Mouse (Mus musculus): ENCODE data around the gene Olfr652. TPM values are rescaled to one million over a fixed set of nuclear protein-coding genes. Genes with fewer than 3 reads are reported as not detected.

The Olfr652 gene
- not detected in 2 replicates for polyA plus RNA-seq (2015; fragmentation: Nextera tagmentation; extraction: Ambion mirVana)

- H3K9ac ChIP-seq (replicated peaks) = no peak within 1 kb of the TSS
- H3K4me3 ChIP-seq (replicated peaks) = no peak within 1 kb of the TSS
- no peaks in the 10 kb centered on the region for H3K4me1 ChIP-seq
- no peak within 1 kb of the TSS for H3K27ac ChIP-seq (replicated peaks)
- H3K36me3 ChIP-seq = no peaks in the 10 kb centered on the region
- ATAC-seq (ENCODE audit: low FRiP score) = no peak
- H3K9me3 ChIP-seq (replicated peaks) = no peaks in the 10 kb centered on the region
- H3K4me2 ChIP-seq = no peak within 1 kb of the TSS
- H3K27me3 ChIP-seq (replicated peaks) = no peaks in the 10 kb centered on the region
Measured at GRCm38 (mm10) chr7:104560601-104561000, at the start of gene Olfr652. Olfr652 (plus strand) TSS chr7:104560901.

- H3K9me3 ChIP-seq (replicated peaks) = no peaks in the 10 kb centered on the region
- H3K9ac ChIP-seq (replicated peaks) = no peak within 1 kb of the TSS
- no peak within 1 kb of the TSS for H3K4me2 ChIP-seq
- H3K36me3 ChIP-seq = no peaks in the 10 kb centered on the region
- no peaks in the 10 kb centered on the region for H3K4me1 ChIP-seq
- H3K27ac ChIP-seq (replicated peaks) = no peak within 1 kb of the TSS
- H3K27me3 ChIP-seq (replicated peaks) = no peaks in the 10 kb centered on the region
- ATAC-seq (ENCODE audit: low FRiP score) = no peak
- 79% methylated on average over 5 of the region's 5 CpGs for WGBS
- no peak within 1 kb of the TSS for H3K4me3 ChIP-seq (replicated peaks)
Measured at GRCm38 (mm10) chr7:104549833-104550232, 10.9 kb upstream of the Olfr652 start, which contains the start of gene Olfr651. Olfr651 (plus strand) TSS chr7:104550133.

GRCm38 (mm10) chr7:104552700-104553099 is 8.0 kb upstream of the Olfr652 start:
- H3K27me3 ChIP-seq (replicated peaks) = no peaks in the 10 kb centered on the region
- no peak overlapping the region for H3K9ac ChIP-seq (replicated peaks)
- H3K4me3 ChIP-seq (replicated peaks) = no peak overlapping the region
- no peaks in the 10 kb centered on the region for H3K36me3 ChIP-seq
- H3K9me3 ChIP-seq (replicated peaks) = no peaks in the 10 kb centered on the region
- WGBS = 80% methylated on average over 1 of the region's 1 CpGs
- H3K4me2 ChIP-seq = no peak overlapping the region
- no peak for ATAC-seq (ENCODE audit: low FRiP score)
- H3K27ac ChIP-seq (replicated peaks) = no peak overlapping the region
- no peaks in the 10 kb centered on the region for H3K4me1 ChIP-seq

- Histone ChIP-seq H3K27ac (replicated peaks) (no peak within 1 kb of the TSS), H3K4me2 (no peak within 1 kb of the TSS), H3K4me3 (replicated peaks) (no peak within 1 kb of the TSS), H3K9me3 (replicated peaks) (no peaks in the 10 kb centered on the region), H3K36me3 (no peaks in the 10 kb centered on the region), H3K9ac (replicated peaks) (no peak within 1 kb of the TSS), H3K27me3 (replicated peaks) (no peaks in the 10 kb centered on the region), H3K4me1 (no peaks in the 10 kb centered on the region)
- ATAC-seq (ENCODE audit: low FRiP score) = no peak
- WGBS = 83% methylated on average over 2 of the region's 2 CpGs
Measured at GRCm38 (mm10) chr7:104577014-104577413, 16.3 kb downstream of the Olfr652 start, which contains the start of gene Olfr653. Olfr653 (plus strand) TSS chr7:104577314.

- Histone ChIP-seq H3K27me3 (replicated peaks) (no peaks in the 10 kb centered on the region), H3K4me1 (no peaks in the 10 kb centered on the region), H3K4me3 (replicated peaks) (no peak overlapping the region), H3K9ac (replicated peaks) (no peak overlapping the region), H3K27ac (replicated peaks) (no peak overlapping the region), H3K4me2 (no peak overlapping the region), H3K36me3 (no peaks in the 10 kb centered on the region), H3K9me3 (replicated peaks) (no peaks in the 10 kb centered on the region)
- ATAC-seq (ENCODE audit: low FRiP score) = no peak
- WGBS = 93% methylated on average over 4 of the region's 4 CpGs
Measured at GRCm38 (mm10) chr7:104580846-104581245, 20.1 kb downstream of the Olfr652 start.

GRCm38 (mm10) chr7:104581429-104581828 is 20.7 kb downstream of the Olfr652 start:
- Histone ChIP-seq H3K27me3 (replicated peaks) (no peaks in the 10 kb centered on the region), H3K4me2 (no peak overlapping the region), H3K36me3 (no peaks in the 10 kb centered on the region), H3K4me1 (no peaks in the 10 kb centered on the region), H3K9me3 (replicated peaks) (no peaks in the 10 kb centered on the region), H3K27ac (replicated peaks) (no peak overlapping the region), H3K9ac (replicated peaks) (no peak overlapping the region), H3K4me3 (replicated peaks) (no peak overlapping the region)
- 89% methylated on average over 4 of the region's 4 CpGs for WGBS
- ATAC-seq (ENCODE audit: low FRiP score) = no peak

GRCm38 (mm10) chr7:104586725-104587124 is 26.0 kb downstream of the Olfr652 start, which contains the start of gene Olfr654:
Olfr654 (plus strand) TSS chr7:104587025.
- Histone ChIP-seq H3K27ac (replicated peaks) (no peak within 1 kb of the TSS), H3K4me3 (replicated peaks) (no peak within 1 kb of the TSS), H3K4me2 (no peak within 1 kb of the TSS), H3K27me3 (replicated peaks) (no peaks in the 10 kb centered on the region), H3K9me3 (replicated peaks) (no peaks in the 10 kb centered on the region), H3K36me3 (no peaks in the 10 kb centered on the region), H3K4me1 (no peaks in the 10 kb centered on the region), H3K9ac (replicated peaks) (no peak within 1 kb of the TSS)
- 92% methylated on average over 4 of the region's 4 CpGs for WGBS
- no peak for ATAC-seq (ENCODE audit: low FRiP score)

- no peaks in the 10 kb centered on the region for H3K9me3 ChIP-seq (replicated peaks)
- H3K4me1 ChIP-seq = no peaks in the 10 kb centered on the region
- no peaks in the 10 kb centered on the region for H3K36me3 ChIP-seq
- H3K4me3 ChIP-seq (replicated peaks) = no peak overlapping the region
- WGBS = 85% methylated on average over 5 of the region's 5 CpGs
- no peak overlapping the region for H3K27ac ChIP-seq (replicated peaks)
- H3K4me2 ChIP-seq = no peak overlapping the region
- ATAC-seq (ENCODE audit: low FRiP score) = no peak
- no peak overlapping the region for H3K9ac ChIP-seq (replicated peaks)
- no peaks in the 10 kb centered on the region for H3K27me3 ChIP-seq (replicated peaks)
Measured at GRCm38 (mm10) chr7:104588274-104588673, 27.6 kb downstream of the Olfr652 start.

DNA sequence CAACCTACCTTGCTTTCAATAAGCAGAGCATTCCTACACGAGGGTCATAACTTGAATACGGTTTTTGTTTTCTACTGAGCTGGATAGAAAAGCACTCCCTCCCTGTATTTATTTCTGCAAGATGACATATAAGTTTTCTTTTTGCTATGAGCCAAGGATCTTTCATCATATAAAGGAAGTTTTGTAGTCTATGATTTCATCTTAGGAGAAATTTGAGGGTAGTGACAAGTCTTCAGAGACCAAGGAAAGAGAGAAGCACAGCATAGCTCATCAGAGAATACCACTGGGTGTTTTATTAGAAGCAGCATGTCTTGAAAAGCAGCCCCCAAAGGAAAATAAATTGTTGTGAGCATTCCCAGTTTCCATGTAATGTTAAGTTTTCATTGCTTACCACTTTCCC is 41.0 kb downstream of the Olfr652 start, which contains the start of gene Olfr655:
TSS of gene Olfr655 (minus strand) at position 101 of the 400 bp plus-strand sequence.
- Histone ChIP-seq H3K27me3 (replicated peaks) (no peaks in the 10 kb centered on the region), H3K27ac (replicated peaks) (no peak within 1 kb of the TSS), H3K4me1 (no peaks in the 10 kb centered on the region), H3K9me3 (replicated peaks) (no peaks in the 10 kb centered on the region), H3K36me3 (no peaks in the 10 kb centered on the region), H3K4me2 (no peak within 1 kb of the TSS), H3K9ac (replicated peaks) (no peak within 1 kb of the TSS), H3K4me3 (replicated peaks) (no peak within 1 kb of the TSS)
- no peak for ATAC-seq (ENCODE audit: low FRiP score)
- WGBS = 88% methylated on average over 2 of the region's 2 CpGs

DNA sequence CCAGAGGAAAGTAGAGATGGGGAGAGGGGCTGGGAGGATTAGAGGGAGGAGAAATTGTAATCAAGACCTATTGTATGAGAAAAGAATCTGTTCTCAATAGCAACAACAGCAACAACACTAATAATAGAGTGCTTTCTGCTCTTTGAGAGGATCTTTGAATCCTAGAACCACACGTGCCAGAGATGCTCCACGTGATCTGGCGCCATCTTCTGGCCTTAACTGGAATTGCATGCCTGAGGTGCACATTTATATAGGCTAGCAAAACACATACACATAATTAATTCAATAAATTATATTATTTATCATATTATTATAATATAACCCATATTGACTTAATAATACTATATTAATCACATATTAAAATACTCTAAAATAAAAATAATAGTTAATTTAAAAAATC is 42.5 kb downstream of the Olfr652 start:
- no peak overlapping the region for H3K4me2 ChIP-seq
- H3K9me3 ChIP-seq (replicated peaks) = no peaks in the 10 kb centered on the region
- no peaks in the 10 kb centered on the region for H3K36me3 ChIP-seq
- no peaks in the 10 kb centered on the region for H3K27me3 ChIP-seq (replicated peaks)
- no peaks in the 10 kb centered on the region for H3K4me1 ChIP-seq
- no peak overlapping the region for H3K4me3 ChIP-seq (replicated peaks)
- 7% methylated on average over 3 of the region's 3 CpGs for WGBS
- no peak overlapping the region for H3K9ac ChIP-seq (replicated peaks)
- no peak overlapping the region for H3K27ac ChIP-seq (replicated peaks)
- ATAC-seq (ENCODE audit: low FRiP score) = no peak

- H3K4me1 ChIP-seq = no peaks in the 10 kb centered on the region
- no peaks in the 10 kb centered on the region for H3K27me3 ChIP-seq (replicated peaks)
- no peak overlapping the region for H3K4me2 ChIP-seq
- H3K36me3 ChIP-seq = no peaks in the 10 kb centered on the region
- H3K9ac ChIP-seq (replicated peaks) = no peak overlapping the region
- no peak overlapping the region for H3K4me3 ChIP-seq (replicated peaks)
- no peaks in the 10 kb centered on the region for H3K9me3 ChIP-seq (replicated peaks)
- H3K27ac ChIP-seq (replicated peaks) = no peak overlapping the region
- no peak for ATAC-seq (ENCODE audit: low FRiP score)
Measured at GRCm38 (mm10) chr7:104604727-104605126, 44.0 kb downstream of the Olfr652 start.

DNA sequence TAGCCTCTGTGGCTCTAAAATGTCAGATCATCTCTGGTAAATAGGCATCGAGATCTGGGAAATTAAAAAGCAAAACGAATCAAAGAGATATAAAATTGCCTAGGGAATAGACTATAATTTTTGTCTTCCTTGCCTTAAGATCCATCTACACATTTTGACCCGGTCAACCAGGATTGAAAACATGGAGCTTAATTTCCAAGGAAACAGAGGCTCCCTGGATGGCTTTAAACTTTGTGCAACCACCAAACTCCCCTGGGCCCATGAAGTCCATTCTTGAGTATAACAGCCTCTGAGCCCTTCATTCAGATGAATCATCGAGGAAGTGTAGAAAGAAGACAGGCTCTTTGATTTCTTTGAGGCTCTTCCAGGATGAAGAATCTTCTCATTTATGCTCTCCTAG is 53.0 kb downstream of the Olfr652 start, which contains the start of gene Olfr656:
TSS of gene Olfr656 (plus strand) at position 301 of the 400 bp plus-strand sequence.
- Histone ChIP-seq H3K9me3 (replicated peaks) (no peaks in the 10 kb centered on the region), H3K27me3 (replicated peaks) (no peaks in the 10 kb centered on the region), H3K4me3 (replicated peaks) (no peak within 1 kb of the TSS), H3K9ac (replicated peaks) (no peak within 1 kb of the TSS), H3K4me2 (no peak within 1 kb of the TSS), H3K36me3 (no peaks in the 10 kb centered on the region), H3K27ac (replicated peaks) (no peak within 1 kb of the TSS), H3K4me1 (no peaks in the 10 kb centered on the region)
- 81% methylated on average over 4 of the region's 4 CpGs for WGBS
- ATAC-seq (ENCODE audit: low FRiP score) = no peak
